Mouse (Mus musculus): Measurements from ENCODE around the gene Ank2. TPM values are rescaled to one million over a fixed set of nuclear protein-coding genes. Genes with fewer than 3 reads are reported as not detected.

Gene Ank2
- polyA plus RNA-seq, 1 experiment from 2014 or later = 25.8 TPM

- H3K27me3 ChIP-seq (ENCODE audit: insufficient read depth, poor library complexity, severe bottlenecking) = no peaks in the 10 kb centered on the region
- DNase-seq (ENCODE audit: low spot score) = no peak
- 84% methylated on average over 2 of the region's 2 CpGs for WGBS
- H3K36me3 ChIP-seq = no peaks in the 10 kb centered on the region
- H3K4me3 ChIP-seq = no peak overlapping the region
- no peaks in the 10 kb centered on the region for H3K4me1 ChIP-seq
- H3K27ac ChIP-seq = no peak overlapping the region
- no peaks in the 10 kb centered on the region for H3K9me3 ChIP-seq
Observed at GRCm38 (mm10) chr3:127316717-127317116, 182.4 kb downstream of the Ank2 start.

DNA sequence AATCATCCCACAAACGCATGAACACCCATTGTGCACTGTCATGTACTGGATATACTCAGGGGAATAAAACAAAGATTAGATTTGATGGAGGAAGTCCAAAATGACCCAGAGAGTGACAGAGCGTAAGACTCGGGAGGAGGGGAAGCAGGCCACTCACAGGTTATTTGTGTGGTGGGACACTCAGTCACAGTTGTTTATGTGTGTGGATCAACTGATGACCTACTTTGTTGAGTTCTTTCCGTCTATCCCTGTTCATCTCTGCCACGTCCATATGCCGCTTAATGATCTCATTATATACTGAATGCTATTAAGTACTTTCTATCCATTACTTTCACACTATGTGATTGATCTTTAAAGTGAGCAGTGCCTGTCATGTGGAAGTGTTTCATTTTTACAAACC is 187.6 kb downstream of the Ank2 start:
- Histone ChIP-seq H3K4me1 (no peaks in the 10 kb centered on the region), H3K9me3 (no peaks in the 10 kb centered on the region), H3K27ac (no peak overlapping the region), H3K4me3 (no peak overlapping the region), H3K27me3 (ENCODE audit: insufficient read depth, poor library complexity, severe bottlenecking) (no peaks in the 10 kb centered on the region), H3K36me3 (no peaks in the 10 kb centered on the region)
- 81% methylated on average over 6 of the region's 6 CpGs for WGBS
- DNase-seq (ENCODE audit: low spot score) = no peak

- DNase-seq (ENCODE audit: low spot score) = no peak
- WGBS = 78% methylated on average over 3 of the region's 3 CpGs
- no peaks in the 10 kb centered on the region for H3K4me1 ChIP-seq
Observed at GRCm38 (mm10) chr3:127310079-127310478, 189.1 kb downstream of the Ank2 start.

DNA sequence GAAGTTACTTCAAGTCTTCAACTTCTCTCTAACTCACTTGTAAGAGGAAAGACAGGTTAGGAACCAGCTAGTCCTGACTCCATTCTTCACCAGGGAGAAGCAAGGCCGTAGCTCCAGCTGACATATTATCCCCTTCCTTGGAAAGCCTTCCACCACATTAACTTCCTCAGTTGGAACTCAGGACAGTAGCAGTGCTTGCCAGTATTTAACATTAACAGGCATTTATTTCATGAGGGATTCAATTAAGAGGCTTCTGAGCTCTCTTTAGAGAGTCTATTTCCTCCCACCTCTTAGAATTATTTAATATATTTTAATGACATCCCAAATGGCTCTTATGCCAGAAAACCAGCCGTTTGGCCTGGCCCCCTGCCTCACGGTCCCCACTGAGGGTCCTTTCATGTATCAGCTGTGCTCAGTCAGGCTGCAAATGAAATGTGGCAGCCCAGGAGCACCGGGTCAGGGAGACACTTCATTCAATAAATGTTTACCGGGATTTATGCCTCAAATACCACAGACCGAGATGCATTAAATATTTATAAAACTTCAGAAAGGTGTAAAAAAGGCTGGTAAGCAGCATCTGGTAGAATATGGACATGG is 195.1 kb downstream of the Ank2 start:
- no peak overlapping the region for H3K27ac ChIP-seq
- H3K4me1 ChIP-seq = no peaks in the 10 kb centered on the region
- no peaks in the 10 kb centered on the region for H3K36me3 ChIP-seq
- DNase-seq (ENCODE audit: low spot score) = no peak
- H3K4me3 ChIP-seq = no peak overlapping the region
- WGBS = 73% methylated on average over 6 of the region's 6 CpGs
- H3K9me3 ChIP-seq = no peaks in the 10 kb centered on the region
- no peaks in the 10 kb centered on the region for H3K27me3 ChIP-seq (ENCODE audit: insufficient read depth, poor library complexity, severe bottlenecking)

More at GRCm38 (mm10) chr3:127310079-127310478, 189.1 kb downstream of the Ank2 start:
- no peaks in the 10 kb centered on the region for H3K36me3 ChIP-seq
- no peaks in the 10 kb centered on the region for H3K27me3 ChIP-seq (ENCODE audit: insufficient read depth, poor library complexity, severe bottlenecking)
- H3K4me3 ChIP-seq = no peak overlapping the region
- H3K9me3 ChIP-seq = no peaks in the 10 kb centered on the region
- H3K27ac ChIP-seq = no peak overlapping the region

GRCm38 (mm10) chr3:127303041-127303440 is 196.1 kb downstream of the Ank2 start:
- 66% methylated on average over 4 of the region's 4 CpGs for WGBS
- H3K27ac ChIP-seq = no peak overlapping the region
- H3K9me3 ChIP-seq = no peaks in the 10 kb centered on the region
- no peaks in the 10 kb centered on the region for H3K4me1 ChIP-seq
- H3K4me3 ChIP-seq = no peak overlapping the region
- DNase-seq (ENCODE audit: low spot score) = no peak
- H3K27me3 ChIP-seq (ENCODE audit: insufficient read depth, poor library complexity, severe bottlenecking) = no peaks in the 10 kb centered on the region
- no peaks in the 10 kb centered on the region for H3K36me3 ChIP-seq

DNA sequence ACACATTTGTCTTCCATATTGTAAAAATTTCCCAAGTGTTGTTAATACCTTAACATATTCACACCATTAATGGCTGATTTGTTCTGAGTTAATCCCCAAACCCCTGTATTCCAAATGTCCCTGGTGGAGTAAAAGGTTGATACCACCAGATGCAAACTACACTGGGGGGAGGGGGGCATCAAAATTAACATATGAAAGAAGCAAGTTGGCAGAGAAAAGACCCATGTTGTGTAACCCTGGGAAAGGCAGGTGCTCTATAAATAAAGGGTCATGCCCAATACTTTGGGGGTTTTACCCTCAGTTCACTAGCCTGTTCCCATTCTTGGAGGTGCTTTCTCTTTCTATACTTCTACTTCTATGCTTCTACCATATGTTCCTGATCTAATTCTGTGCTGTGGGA is 198.4 kb downstream of the Ank2 start:
- DNase-seq (ENCODE audit: low spot score) = no peak
- Histone ChIP-seq H3K27me3 (ENCODE audit: insufficient read depth, poor library complexity, severe bottlenecking) (no peaks in the 10 kb centered on the region), H3K4me1 (peaks cover 12% of the 10 kb centered on the region), H3K4me3 (no peak overlapping the region), H3K27ac (no peak overlapping the region), H3K9me3 (no peaks in the 10 kb centered on the region), H3K36me3 (no peaks in the 10 kb centered on the region)

DNA sequence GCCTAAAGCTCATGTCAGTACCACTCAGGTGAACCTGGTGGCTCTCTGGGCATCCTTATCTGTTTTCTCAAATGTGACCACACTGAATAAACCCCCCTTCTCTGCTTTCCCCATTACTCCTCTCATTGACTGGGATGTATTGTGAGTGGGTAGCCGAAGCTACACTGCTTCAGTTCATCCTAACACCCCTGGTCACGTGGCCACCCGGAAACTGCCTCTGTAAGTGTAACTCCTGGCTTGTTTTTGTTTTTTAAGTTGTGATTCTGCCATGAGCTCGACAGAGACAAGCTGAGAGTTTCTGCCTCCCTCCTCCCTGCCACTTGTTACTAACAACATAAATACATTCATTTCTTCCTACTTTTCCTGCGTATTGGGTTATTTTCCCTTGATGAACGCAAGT is 203.2 kb downstream of the Ank2 start:
- no peaks in the 10 kb centered on the region for H3K36me3 ChIP-seq
- DNase-seq (ENCODE audit: low spot score) = no peak
- WGBS = 54% methylated on average over 6 of the region's 6 CpGs
- H3K4me1 ChIP-seq = peaks cover 19% of the 10 kb centered on the region
- no peaks in the 10 kb centered on the region for H3K27me3 ChIP-seq (ENCODE audit: insufficient read depth, poor library complexity, severe bottlenecking)
- no peaks in the 10 kb centered on the region for H3K9me3 ChIP-seq
- H3K4me3 ChIP-seq = no peak overlapping the region
- H3K27ac ChIP-seq = peak overlapping the region; percentile 2; the same call in 1 of the 2 replicates

DNA sequence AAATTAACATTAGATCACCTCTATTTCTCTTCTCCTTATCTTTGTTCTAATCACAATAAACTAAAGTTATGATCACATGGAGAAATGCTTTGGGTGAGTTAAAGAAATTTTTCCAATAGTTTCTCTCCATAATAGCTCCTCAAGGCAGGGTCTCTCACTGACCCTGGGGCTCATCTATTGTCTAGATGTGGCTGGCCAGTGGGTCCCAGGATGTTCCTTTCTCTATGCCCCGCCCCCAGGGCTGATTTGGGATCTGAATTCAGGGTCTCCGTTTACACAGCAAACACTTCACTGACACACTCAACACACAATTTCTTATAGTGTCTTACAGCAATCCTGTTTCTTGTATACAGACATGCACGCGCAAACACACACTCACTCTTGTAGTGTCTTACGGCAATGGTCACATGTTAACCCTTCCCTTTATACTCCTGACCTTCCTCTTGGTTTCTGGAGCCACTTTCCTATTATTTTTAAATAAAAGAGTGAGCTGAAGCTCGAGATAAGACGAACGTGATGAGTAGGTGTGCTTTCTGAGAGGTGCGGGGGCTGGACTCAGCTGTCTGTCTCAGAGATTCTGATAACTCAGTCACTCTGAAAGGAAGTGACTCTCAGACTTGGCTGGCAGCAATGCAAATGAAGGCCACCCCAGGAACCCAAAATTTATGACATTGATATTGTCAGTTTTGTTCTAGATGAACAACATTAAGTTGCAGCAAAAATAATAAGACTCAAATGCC is 204.4 kb downstream of the Ank2 start:
- Histone ChIP-seq H3K9me3 (no peaks in the 10 kb centered on the region), H3K27me3 (ENCODE audit: insufficient read depth, poor library complexity, severe bottlenecking) (no peaks in the 10 kb centered on the region), H3K36me3 (no peaks in the 10 kb centered on the region), H3K4me3 (no peak overlapping the region), H3K27ac (no peak overlapping the region), H3K4me1 (peaks cover 19% of the 10 kb centered on the region)
- no peak for DNase-seq (ENCODE audit: low spot score)
- WGBS = 65% methylated on average over 9 of the region's 9 CpGs

DNA sequence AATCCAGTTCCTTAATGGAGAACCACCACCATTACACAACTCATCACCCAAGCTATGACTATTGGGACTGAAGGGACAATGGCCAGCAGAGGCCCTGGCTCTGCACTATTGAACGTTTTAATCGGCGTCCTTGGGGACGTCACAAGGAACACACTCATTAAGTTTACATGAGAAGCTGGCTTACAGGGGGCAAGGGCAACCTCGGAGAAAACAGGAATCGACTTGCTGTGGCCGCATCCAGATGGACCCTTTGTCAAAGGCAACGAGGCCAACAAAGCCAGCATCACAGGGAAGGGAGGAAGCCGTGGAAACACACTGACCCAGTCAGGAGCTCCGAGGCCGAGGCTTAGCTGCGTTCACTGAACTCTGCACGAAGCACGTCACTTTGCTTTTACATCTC is 205.1 kb downstream of the Ank2 start:
- WGBS = 87% methylated on average over 14 of the region's 14 CpGs
- H3K27ac ChIP-seq = no peak overlapping the region
- no peaks in the 10 kb centered on the region for H3K36me3 ChIP-seq
- no peak for DNase-seq (ENCODE audit: low spot score)
- no peaks in the 10 kb centered on the region for H3K27me3 ChIP-seq (ENCODE audit: insufficient read depth, poor library complexity, severe bottlenecking)
- peaks cover 19% of the 10 kb centered on the region for H3K4me1 ChIP-seq
- H3K4me3 ChIP-seq = no peak overlapping the region
- no peaks in the 10 kb centered on the region for H3K9me3 ChIP-seq

DNA sequence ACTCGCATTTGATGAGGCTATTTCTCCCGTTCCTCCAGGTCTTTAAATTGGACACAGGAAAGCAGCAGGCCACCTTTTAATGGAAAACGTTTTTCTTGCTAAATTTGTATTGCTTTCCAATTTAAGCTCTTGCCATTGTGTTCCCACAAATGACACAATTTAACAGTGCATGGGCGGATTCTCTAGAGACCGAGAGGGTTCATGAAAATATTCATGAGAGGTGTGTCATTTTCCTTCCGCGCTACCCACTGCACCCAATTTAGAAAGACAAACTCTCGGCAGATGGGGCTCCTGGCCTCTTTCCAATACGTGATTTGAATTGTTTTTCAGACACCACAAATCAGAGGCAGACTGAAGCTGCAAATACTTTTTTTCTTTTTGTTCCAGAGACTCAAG is 205.7 kb downstream of the Ank2 start:
- 86% methylated on average over 9 of the region's 9 CpGs for WGBS

GRCm38 (mm10) chr3:127292864-127293478 is 206.2 kb downstream of the Ank2 start:
- WGBS = 89% methylated on average over 10 of the region's 10 CpGs
- Histone ChIP-seq H3K4me1 (peaks cover 19% of the 10 kb centered on the region), H3K9me3 (no peaks in the 10 kb centered on the region), H3K4me3 (no peak overlapping the region), H3K27me3 (ENCODE audit: insufficient read depth, poor library complexity, severe bottlenecking) (no peaks in the 10 kb centered on the region), H3K27ac (no peak overlapping the region), H3K36me3 (no peaks in the 10 kb centered on the region)
- no peak for DNase-seq (ENCODE audit: low spot score)

More for the DNA sequence above, 205.7 kb downstream of the Ank2 start:
- no peak overlapping the region for H3K27ac ChIP-seq
- no peaks in the 10 kb centered on the region for H3K9me3 ChIP-seq
- no peaks in the 10 kb centered on the region for H3K36me3 ChIP-seq
- DNase-seq (ENCODE audit: low spot score) = no peak
- no peak overlapping the region for H3K4me3 ChIP-seq
- H3K27me3 ChIP-seq (ENCODE audit: insufficient read depth, poor library complexity, severe bottlenecking) = no peaks in the 10 kb centered on the region
- H3K4me1 ChIP-seq = peaks cover 19% of the 10 kb centered on the region

DNA sequence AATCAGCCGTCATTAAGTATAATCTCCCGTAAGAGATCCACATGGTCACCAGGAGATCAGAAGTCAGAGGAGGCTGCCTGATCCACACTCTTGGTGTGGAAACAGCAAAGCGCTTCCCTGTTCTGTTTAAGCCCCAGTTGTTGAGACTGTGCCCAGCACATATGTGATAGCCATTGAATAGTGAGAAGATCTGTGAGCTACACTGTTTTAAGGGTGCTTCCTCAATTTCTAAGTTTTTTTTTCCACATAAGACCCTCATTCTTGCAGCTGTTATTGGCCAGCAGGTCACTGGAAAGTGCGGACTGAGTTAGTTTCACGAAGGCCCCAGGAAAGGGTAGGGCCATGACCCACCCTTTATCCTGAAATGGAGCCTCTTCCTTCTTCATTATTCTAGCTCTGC is 216.9 kb downstream of the Ank2 start:
- Histone ChIP-seq H3K36me3 (no peaks in the 10 kb centered on the region), H3K4me1 (no peaks in the 10 kb centered on the region), H3K27ac (no peak overlapping the region), H3K27me3 (ENCODE audit: insufficient read depth, poor library complexity, severe bottlenecking) (no peaks in the 10 kb centered on the region), H3K9me3 (no peaks in the 10 kb centered on the region), H3K4me3 (no peak overlapping the region)
- 88% methylated on average over 5 of the region's 5 CpGs for WGBS
- no peak for DNase-seq (ENCODE audit: low spot score)

GRCm38 (mm10) chr3:127281390-127281789 is 217.8 kb downstream of the Ank2 start:
- H3K36me3 ChIP-seq = no peaks in the 10 kb centered on the region
- no peaks in the 10 kb centered on the region for H3K27me3 ChIP-seq (ENCODE audit: insufficient read depth, poor library complexity, severe bottlenecking)
- no peaks in the 10 kb centered on the region for H3K9me3 ChIP-seq
- WGBS = 92% methylated on average over 3 of the region's 3 CpGs
- H3K27ac ChIP-seq = no peak overlapping the region
- H3K4me1 ChIP-seq = no peaks in the 10 kb centered on the region
- no peak for DNase-seq (ENCODE audit: low spot score)
- no peak overlapping the region for H3K4me3 ChIP-seq

All from heart, embryonic 10.5 days (tissue).